Mouse (Mus musculus) embryo, embryonic 9.5 days (tissue): ENCODE measurements around the gene Gm13199.

ENCODE experiments used
- DNase-seq: peaks from one replicate; pipeline ENCODE4 v3.0.0-alpha.2; 2017; ENCODE audit errors: extremely low spot score

Gm13199 gene

DNA sequence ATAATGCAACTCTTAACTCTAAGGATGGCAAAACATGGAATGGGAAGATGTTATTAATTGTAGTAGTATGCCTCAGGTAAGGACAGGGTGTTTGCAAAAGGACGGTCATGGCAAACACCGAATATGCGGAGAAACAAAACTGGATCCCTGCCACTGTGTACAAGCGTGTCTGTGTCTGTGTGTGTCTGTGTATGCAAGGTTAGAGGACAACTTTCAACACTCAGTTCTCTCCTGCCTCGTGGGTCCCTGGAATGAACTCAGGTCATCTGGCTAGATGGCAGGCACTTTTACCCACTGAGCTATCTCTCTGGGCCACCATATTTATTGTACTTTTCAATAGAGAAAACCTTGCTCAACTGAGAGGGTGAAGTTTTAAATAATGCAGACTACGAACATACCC lies 40.3 kb downstream of the Gm13199 start:
- no peak for DNase-seq

DNA sequence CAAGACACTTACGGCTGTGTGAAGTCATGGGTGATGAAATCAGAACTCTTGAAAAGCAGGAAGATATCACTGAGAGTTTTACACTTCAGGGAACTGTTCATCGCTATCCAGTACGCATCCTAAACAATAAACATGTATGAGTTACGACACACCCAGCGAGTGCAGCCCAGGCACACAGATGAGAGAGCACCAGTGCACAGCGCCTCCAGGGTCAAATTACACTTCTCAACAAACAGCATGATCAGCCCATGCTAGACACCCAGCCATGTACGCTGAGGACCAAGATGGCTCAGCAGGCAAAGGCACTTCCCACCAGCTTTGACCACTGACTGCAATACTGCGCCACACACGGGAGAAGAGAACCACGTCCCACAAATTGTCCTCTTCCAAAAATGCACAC lies 41.5 kb downstream of the Gm13199 start:
- no peak for DNase-seq
